Mouse (Mus musculus) right cerebral cortex, postnatal 36 days (tissue): ENCODE measurements at regions not wholly inside any gene's neighbourhood (a gene's known extent, or its start where the extent isn't known, plus 50 kb on each side); places are given as distances from the start of the nearest gene placed in this dataset.
A peak's percentile ranks its signal among the peaks of the same experiment; 100 is the strongest.

Experiments used
- DNase-seq, 2 experiments: peaks; one replicate each; pipeline ENCODE4 v3.0.0; 2022; ENCODE audit warnings: low spot score in 2 of 2, mixed read lengths in 1 of 2

- no peak for DNase-seq
Measured at GRCm38 (mm10) chr1:64361959-64362638, 170.3 kb upstream of the Creb1 start.

- DNase-seq: no peak
Measured at GRCm38 (mm10) chr1:64343268-64343667, 189.2 kb upstream of the Creb1 start.

GRCm38 (mm10) chr1:64341596-64341995 lies 190.8 kb upstream of the Creb1 start:
- DNase-seq: no peak

GRCm38 (mm10) chr1:64338575-64338961 lies 193.9 kb upstream of the Creb1 start:
- DNase-seq: no peak

GRCm38 (mm10) chr1:64337619-64338574 lies 194.5 kb upstream of the Creb1 start:
- DNase-seq: no peak

GRCm38 (mm10) chr1:64331566-64331965 lies 200.9 kb upstream of the Creb1 start:
- no peak for DNase-seq

- DNase-seq: no peak
Measured at GRCm38 (mm10) chr1:64330721-64331120, 201.7 kb upstream of the Creb1 start.

GRCm38 (mm10) chr1:64322197-64322596 lies 200.1 kb upstream of the Klf7 start:
- DNase-seq: no peak

GRCm38 (mm10) chr1:64319155-64319582 lies 197.1 kb upstream of the Klf7 start:
- DNase-seq: no peak

- DNase-seq: no peak
Measured at GRCm38 (mm10) chr1:64318440-64319154, 196.5 kb upstream of the Klf7 start.

GRCm38 (mm10) chr1:64317032-64317636 lies 195.1 kb upstream of the Klf7 start:
- DNase-seq: no peak

GRCm38 (mm10) chr1:64311371-64311770 lies 189.3 kb upstream of the Klf7 start:
- no peak for DNase-seq

- DNase-seq: no peak
Measured at GRCm38 (mm10) chr1:64308560-64308959, 186.5 kb upstream of the Klf7 start.

- DNase-seq: no peak
Measured at GRCm38 (mm10) chr1:64308088-64308487, 186.0 kb upstream of the Klf7 start.

GRCm38 (mm10) chr1:64305427-64306213 lies 183.5 kb upstream of the Klf7 start:
- DNase-seq: peak; percentile 49 to 67

- DNase-seq: peak; percentile 39 to 53
Measured at GRCm38 (mm10) chr1:64302833-64303358, 180.8 kb upstream of the Klf7 start.

- no peak for DNase-seq
Measured at GRCm38 (mm10) chr1:64301530-64302061, 179.5 kb upstream of the Klf7 start.

GRCm38 (mm10) chr1:64300951-64301529 lies 179.0 kb upstream of the Klf7 start:
- DNase-seq: no peak

- DNase-seq: no peak
Measured at GRCm38 (mm10) chr1:64298950-64299349, 176.9 kb upstream of the Klf7 start.

GRCm38 (mm10) chr1:64298188-64298587 lies 176.1 kb upstream of the Klf7 start:
- DNase-seq: no peak
